Mouse (Mus musculus): ENCODE measurements around the gene Arntl2. TPM values are rescaled to one million over a fixed set of nuclear protein-coding genes. Genes with fewer than 3 reads are reported as not detected.

Arntl2 gene
- total RNA-seq, 2 experiments from 2014 or later, result not detected

Other genes starting within 250 kb of the Arntl2 start
- 156 and 161 TPM in 2 replicates for gene Fgfr1op2, start 218.9 kb upstream of the Arntl2 start, total RNA-seq (2015)
- 134 and 154 TPM in 2 replicates for gene Fgfr1op2, start 218.9 kb upstream of the Arntl2 start, total RNA-seq (2017)
- 93.9 and 117 TPM in 2 replicates for gene Ints13, start 218.2 kb upstream of the Arntl2 start, total RNA-seq (2015)
- gene Ints13, start 218.2 kb upstream of the Arntl2 start, total RNA-seq (2017), result 86.4 and 122 TPM in 2 replicates
- gene Med21, start 153.5 kb upstream of the Arntl2 start, total RNA-seq (2015), result 222 and 260 TPM in 2 replicates
- 190 and 247 TPM in 2 replicates for gene Med21, start 153.5 kb upstream of the Arntl2 start, total RNA-seq (2017)
- 78.9 and 81.3 TPM in 2 replicates for gene Tm7sf3, start 153.2 kb upstream of the Arntl2 start, total RNA-seq (2015)
- 92.5 and 99.5 TPM in 2 replicates for gene Tm7sf3, start 153.2 kb upstream of the Arntl2 start, total RNA-seq (2017)
- 2.5 and 3.0 TPM in 2 replicates for gene Stk38l, start 71.1 kb upstream of the Arntl2 start, total RNA-seq (2015)
- 2.3 and 2.4 TPM in 2 replicates for gene Stk38l, start 71.1 kb upstream of the Arntl2 start, total RNA-seq (2017)
- not detected in 2 replicates for gene Smco2, start 54.0 kb downstream of the Arntl2 start, total RNA-seq (2015)
- gene Smco2, start 54.0 kb downstream of the Arntl2 start, total RNA-seq (2017), result not detected in 2 replicates
- 6.8 and 9.5 TPM in 2 replicates for gene Ppfibp1, start 92.4 kb downstream of the Arntl2 start, total RNA-seq (2015)
- 9.8 and 19.6 TPM in 2 replicates for gene Ppfibp1, start 92.4 kb downstream of the Arntl2 start, total RNA-seq (2017)
- not detected in 2 replicates for gene 1700034J05Rik, start 158.4 kb downstream of the Arntl2 start, total RNA-seq (2015)
- not detected in 2 replicates for gene 1700034J05Rik, start 158.4 kb downstream of the Arntl2 start, total RNA-seq (2017)
- gene Rep15, start 236.5 kb downstream of the Arntl2 start, total RNA-seq (2015), result 0.27 TPM in 1 of 2 replicates, not detected in the other
- 0.41 TPM in 1 of 2 replicates, not detected in the other for gene Rep15, start 236.5 kb downstream of the Arntl2 start, total RNA-seq (2017)
- 101 and 103 TPM in 2 replicates for gene Mrps35, start 246.7 kb downstream of the Arntl2 start, total RNA-seq (2015)
- 87.8 and 94.0 TPM in 2 replicates for gene Mrps35, start 246.7 kb downstream of the Arntl2 start, total RNA-seq (2017)

Data from megakaryocyte progenitor cell, adult 5-6 weeks (primary cell).